Mouse (Mus musculus) neural tube, embryonic 11.5 days (tissue): ENCODE measurements at regions not wholly inside any gene's neighbourhood (a gene's known extent, or its start where the extent isn't known, plus 50 kb on each side); places are given as distances from the start of the nearest gene placed in this dataset.

ENCODE experiments used
- ATAC-seq: fragments of 200-750 bp; cut with Nextera tagmentation; 2 replicates; pipeline ENCODE4 v1.8.0; 2017; ENCODE audit warnings: moderate number of reproducible peaks, mild to moderate bottlenecking, moderate TSS enrichment, moderate library complexity; ENCODE audit not compliant: insufficient read depth, low FRiP score, low TSS enrichment
- DNase-seq: peaks from one replicate; pipeline ENCODE4 v3.0.0-alpha.2; 2015; ENCODE audit warnings: low spot score
- H3K27ac ChIP-seq: fragments of 300-500 bp; sonication (generic); 2 replicates; pipeline ENCODE4 v1.5.1; 2014; ENCODE audit warnings: low read depth, mild to moderate bottlenecking, low read length
- H3K27me3 ChIP-seq: fragments of 300-500 bp; sonication (generic); 2 replicates; pipeline ENCODE4 v1.6.1; 2014; ENCODE audit warnings: mild to moderate bottlenecking, low read length, mixed read lengths; ENCODE audit not compliant: control insufficient read depth, insufficient read depth
- H3K36me3 ChIP-seq: fragments of 300-500 bp; sonication (generic); 2 replicates; pipeline ENCODE4 v1.6.1; 2014; ENCODE audit warnings: mild to moderate bottlenecking, low read length, moderate library complexity, mixed read lengths; ENCODE audit not compliant: control insufficient read depth, insufficient read depth
- H3K4me1 ChIP-seq: fragments of 300-500 bp; sonication (generic); 2 replicates; pipeline ENCODE4 v1.6.1; 2014; ENCODE audit warnings: low read length, mixed read lengths; ENCODE audit not compliant: control insufficient read depth, insufficient read depth
- H3K4me2 ChIP-seq: fragments of 300-500 bp; sonication (generic); 2 replicates; pipeline ENCODE4 v1.6.1; 2014; ENCODE audit warnings: low read depth, mild to moderate bottlenecking, moderate library complexity
- H3K4me3 ChIP-seq: fragments of 300-500 bp; sonication (generic); 2 replicates; pipeline ENCODE4 v1.5.1; 2014; ENCODE audit warnings: low read depth, low read length
- H3K9ac ChIP-seq: fragments of 300-500 bp; sonication (generic); 2 replicates; pipeline ENCODE4 v1.6.1; 2014; ENCODE audit warnings: mild to moderate bottlenecking, low read length
- H3K9me3 ChIP-seq: fragments of 300-500 bp; sonication (generic); 2 replicates; pipeline ENCODE4 v1.6.1; 2016; ENCODE audit warnings: low read length; ENCODE audit not compliant: control insufficient read depth
- WGBS: fragments of 180-500 bp; shearing (Covaris S2); extraction: QIAGEN DNeasy Blood & Tissue Kit; methylation state at CpG from one replicate; pipeline ENCODE4 v1.1.7; 2014; 5-methylcytosine and 5-hydroxymethylcytosine counted together

DNA sequence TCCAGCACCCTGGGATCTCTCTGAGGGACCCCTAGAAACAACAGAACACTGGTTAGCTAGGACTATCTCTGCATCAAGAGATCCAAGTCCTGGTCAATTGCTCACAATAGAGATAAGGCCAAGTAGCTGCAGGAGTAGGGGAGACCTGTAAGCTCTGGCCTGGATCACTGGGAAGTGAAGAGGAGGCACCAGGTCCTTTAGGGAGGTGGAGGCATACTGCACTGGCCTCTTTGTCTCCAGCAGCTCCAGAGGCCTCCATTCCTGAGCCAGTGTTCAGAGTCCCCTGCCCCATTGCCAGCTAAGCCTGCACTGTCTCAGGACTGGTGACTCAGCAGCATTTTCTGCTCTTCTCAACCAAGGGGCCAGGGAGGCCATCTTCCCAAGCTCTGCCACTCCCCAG lies 262.3 kb upstream of the Gm4791 start:
- H3K4me3 ChIP-seq, result no peak overlapping the region
- DNase-seq (no peak), ATAC-seq (no peak)
- no peaks in the 10 kb centered on the region for H3K9me3 ChIP-seq
- no peak overlapping the region for H3K9ac ChIP-seq
- H3K27me3 ChIP-seq, result no peaks in the 10 kb centered on the region
- no peak overlapping the region for H3K4me2 ChIP-seq
- H3K36me3 ChIP-seq, result no peaks in the 10 kb centered on the region
- no peaks in the 10 kb centered on the region for H3K4me1 ChIP-seq
- no peak overlapping the region for H3K27ac ChIP-seq

DNA sequence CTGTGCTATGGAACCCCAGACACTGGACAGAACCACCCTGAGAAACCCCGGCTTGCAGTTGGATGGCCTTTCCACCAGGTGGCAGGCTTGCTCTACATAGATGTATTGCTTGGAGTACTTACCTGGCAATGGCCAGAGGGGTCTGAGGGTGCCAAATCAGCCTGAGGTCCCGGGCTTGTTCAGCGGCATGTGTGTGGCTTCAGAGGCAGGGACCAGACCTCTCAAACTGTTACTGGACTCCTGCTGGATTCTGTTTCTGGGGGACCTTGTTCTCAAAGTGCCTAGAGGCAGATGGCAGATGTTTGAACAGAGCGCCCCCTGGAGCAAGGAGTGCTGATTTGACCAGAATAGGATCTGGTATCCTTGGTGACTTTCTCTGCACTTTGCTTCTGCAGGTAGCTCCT lies 262.9 kb upstream of the Gm4791 start:
- no peaks in the 10 kb centered on the region for H3K4me1 ChIP-seq
- no peaks in the 10 kb centered on the region for H3K9me3 ChIP-seq
- H3K9ac ChIP-seq, result no peak overlapping the region
- H3K27me3 ChIP-seq, result no peaks in the 10 kb centered on the region
- H3K4me2 ChIP-seq, result no peak overlapping the region
- no peak overlapping the region for H3K27ac ChIP-seq
- 6% methylated on average over 4 of the region's 4 CpGs for WGBS
- DNase-seq, result peak; percentile 87
- no peaks in the 10 kb centered on the region for H3K36me3 ChIP-seq
- H3K4me3 ChIP-seq, result no peak overlapping the region
- peak; percentile 31; the same call in 1 of the 2 replicates for ATAC-seq

DNA sequence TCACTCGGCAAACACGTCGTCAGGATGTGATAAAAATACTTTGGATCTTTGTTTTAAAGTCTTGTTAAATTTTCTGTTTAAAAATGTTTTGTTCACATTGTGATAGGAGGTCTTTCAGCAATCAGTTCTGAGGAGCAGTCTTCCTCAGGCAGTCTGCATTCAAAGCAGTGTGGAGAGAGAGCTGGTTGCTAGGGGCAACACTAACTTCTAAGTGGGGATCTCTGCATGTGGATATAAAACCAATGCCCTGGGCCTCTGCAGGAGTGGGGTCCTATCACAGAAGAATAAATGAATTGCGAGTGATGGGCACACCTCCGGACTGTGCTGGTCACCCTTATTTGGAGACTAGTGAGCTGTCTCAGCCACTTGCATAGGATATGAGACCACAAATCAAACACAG lies 270.1 kb upstream of the Gm4791 start:
- ATAC-seq (no peak), DNase-seq (no peak)
- no peak overlapping the region for H3K4me3 ChIP-seq
- no peaks in the 10 kb centered on the region for H3K36me3 ChIP-seq
- H3K27ac ChIP-seq, result no peak overlapping the region
- H3K9ac ChIP-seq, result no peak overlapping the region
- no peaks in the 10 kb centered on the region for H3K27me3 ChIP-seq
- H3K4me1 ChIP-seq, result no peaks in the 10 kb centered on the region
- no peak overlapping the region for H3K4me2 ChIP-seq
- 31% methylated on average over 5 of the region's 5 CpGs for WGBS
- H3K9me3 ChIP-seq, result no peaks in the 10 kb centered on the region

DNA sequence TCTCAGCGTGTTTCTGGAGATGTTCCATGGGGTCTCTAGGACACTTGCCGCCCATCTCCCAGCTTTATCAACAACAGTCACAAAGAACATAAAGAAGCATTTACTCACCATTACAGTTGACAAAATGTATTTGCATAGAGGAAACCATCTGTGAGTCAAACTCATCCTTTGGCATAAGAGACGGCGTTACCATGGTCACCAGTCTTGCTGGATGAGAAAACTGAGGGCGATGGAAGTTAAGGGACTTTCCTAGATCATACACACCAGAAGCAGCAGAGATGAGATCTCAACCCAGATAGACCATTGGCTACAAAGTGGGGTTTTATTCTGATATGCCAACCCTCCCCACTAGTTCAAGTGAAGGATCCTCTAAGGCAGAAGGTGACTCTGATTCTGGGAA lies 274.3 kb upstream of the Gm4791 start:
- no peak for DNase-seq
- H3K4me2 ChIP-seq, result no peak overlapping the region
- H3K4me1 ChIP-seq, result no peaks in the 10 kb centered on the region
- ATAC-seq, result no peak
- no peak overlapping the region for H3K27ac ChIP-seq
- WGBS, result 88% methylated on average over 5 of the region's 5 CpGs
- no peaks in the 10 kb centered on the region for H3K9me3 ChIP-seq
- no peaks in the 10 kb centered on the region for H3K27me3 ChIP-seq
- H3K9ac ChIP-seq, result no peak overlapping the region
- H3K4me3 ChIP-seq, result no peak overlapping the region
- H3K36me3 ChIP-seq, result no peaks in the 10 kb centered on the region

DNA sequence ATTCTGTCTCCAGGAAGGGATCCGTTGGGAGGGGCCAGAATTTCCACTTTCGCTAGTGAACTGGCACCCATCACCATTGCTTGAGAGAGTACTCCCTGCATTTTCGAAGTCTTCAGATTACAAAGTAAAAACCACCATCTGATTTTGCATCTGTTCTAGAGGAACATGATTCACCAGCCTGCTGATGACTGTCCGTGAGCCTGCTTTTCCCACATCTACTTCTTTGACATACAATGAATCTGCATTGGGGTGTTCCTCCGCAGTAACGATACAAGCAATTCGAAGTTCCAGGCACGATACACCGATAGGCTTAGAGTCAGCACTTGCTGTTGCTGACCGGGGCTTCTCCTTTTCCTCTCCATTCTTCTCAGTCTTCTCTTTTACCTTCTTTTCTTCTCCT lies 285.1 kb upstream of the Gm4791 start:
- no peak overlapping the region for H3K9ac ChIP-seq
- H3K4me3 ChIP-seq, result no peak overlapping the region
- ATAC-seq (no peak), DNase-seq (no peak)
- H3K4me1 ChIP-seq, result no peaks in the 10 kb centered on the region
- no peak overlapping the region for H3K4me2 ChIP-seq
- WGBS, result 92% methylated on average over 10 of the region's 10 CpGs
- H3K36me3 ChIP-seq, result no peaks in the 10 kb centered on the region
- H3K27ac ChIP-seq, result no peak overlapping the region
- H3K27me3 ChIP-seq, result no peaks in the 10 kb centered on the region
- H3K9me3 ChIP-seq, result no peaks in the 10 kb centered on the region

DNA sequence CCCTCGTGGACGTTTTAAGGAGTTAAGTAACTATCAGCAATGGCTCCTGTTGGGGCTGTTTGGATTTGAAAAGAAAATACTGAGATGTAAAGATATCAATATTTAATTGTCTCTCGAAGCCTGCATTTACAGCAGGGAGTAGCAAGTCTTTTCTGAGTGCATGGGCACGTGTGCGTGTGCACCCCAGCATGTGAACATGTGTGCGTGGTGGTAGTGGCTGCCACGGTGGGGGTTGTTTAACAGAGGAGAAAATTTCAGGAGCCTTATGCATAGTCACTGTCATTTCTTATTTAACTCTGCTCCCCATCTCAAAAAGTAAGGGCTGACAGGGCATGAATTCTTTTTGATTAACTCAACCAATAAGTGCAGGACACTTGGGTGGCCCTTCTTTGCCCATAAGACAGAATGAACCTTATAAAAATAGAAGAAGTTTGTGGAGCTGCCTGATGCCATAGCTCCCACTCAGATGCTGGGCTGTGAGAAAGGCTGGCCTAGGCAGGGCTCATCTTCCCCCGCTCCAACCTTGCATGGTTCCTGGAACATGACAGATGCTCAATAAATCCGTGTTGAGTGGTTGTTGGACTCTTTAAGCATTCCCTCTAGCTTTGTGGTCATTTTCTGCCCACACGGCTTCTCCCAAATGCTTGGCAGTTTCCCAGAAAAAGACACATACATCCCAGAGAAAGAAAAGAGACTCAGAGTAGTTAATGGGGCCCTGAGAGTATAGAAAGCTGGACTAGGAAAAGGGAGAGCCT lies 294.2 kb upstream of the Gm4791 start:
- peaks cover 6% of the 10 kb centered on the region; the same call in 1 of the 2 replicates for H3K4me1 ChIP-seq
- no peaks in the 10 kb centered on the region for H3K9me3 ChIP-seq
- no peak for ATAC-seq
- no peaks in the 10 kb centered on the region for H3K36me3 ChIP-seq
- WGBS, result 71% methylated on average over 10 of the region's 10 CpGs
- H3K9ac ChIP-seq, result no peak overlapping the region
- DNase-seq, result no peak
- no peaks in the 10 kb centered on the region for H3K27me3 ChIP-seq
- no peak overlapping the region for H3K27ac ChIP-seq
- H3K4me2 ChIP-seq, result no peak overlapping the region
- H3K4me3 ChIP-seq, result no peak overlapping the region

DNA sequence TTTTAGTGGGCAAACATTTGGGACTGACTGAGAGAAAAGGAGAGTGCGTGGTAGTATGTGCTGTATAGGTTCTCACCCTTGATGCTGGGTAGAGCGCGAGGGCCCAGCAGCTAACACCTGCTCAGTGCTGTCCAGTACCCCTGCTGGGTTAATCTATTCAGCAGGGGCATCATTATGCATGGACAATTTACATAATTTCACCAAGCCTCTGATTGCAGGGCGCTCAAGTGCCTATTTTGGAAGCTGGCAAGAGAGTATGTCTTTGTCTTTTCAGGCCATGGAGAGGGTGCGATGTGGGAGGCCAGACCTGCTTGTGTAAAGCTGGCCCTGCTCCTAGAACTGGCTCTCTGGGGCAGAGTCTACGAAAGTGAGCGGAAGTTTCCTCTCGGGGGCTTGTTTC lies 294.9 kb upstream of the Gm4791 start:
- no peaks in the 10 kb centered on the region for H3K27me3 ChIP-seq
- no peaks in the 10 kb centered on the region for H3K36me3 ChIP-seq
- DNase-seq (peak; percentile 18), ATAC-seq (peak; percentile 50; the same call in 1 of the 2 replicates)
- H3K4me1 ChIP-seq, result peaks cover 6% of the 10 kb centered on the region; the same call in 1 of the 2 replicates
- 47% methylated on average over 8 of the region's 8 CpGs for WGBS
- H3K9ac ChIP-seq, result no peak overlapping the region
- no peak overlapping the region for H3K4me2 ChIP-seq
- H3K4me3 ChIP-seq, result no peak overlapping the region
- no peaks in the 10 kb centered on the region for H3K9me3 ChIP-seq
- no peak overlapping the region for H3K27ac ChIP-seq

DNA sequence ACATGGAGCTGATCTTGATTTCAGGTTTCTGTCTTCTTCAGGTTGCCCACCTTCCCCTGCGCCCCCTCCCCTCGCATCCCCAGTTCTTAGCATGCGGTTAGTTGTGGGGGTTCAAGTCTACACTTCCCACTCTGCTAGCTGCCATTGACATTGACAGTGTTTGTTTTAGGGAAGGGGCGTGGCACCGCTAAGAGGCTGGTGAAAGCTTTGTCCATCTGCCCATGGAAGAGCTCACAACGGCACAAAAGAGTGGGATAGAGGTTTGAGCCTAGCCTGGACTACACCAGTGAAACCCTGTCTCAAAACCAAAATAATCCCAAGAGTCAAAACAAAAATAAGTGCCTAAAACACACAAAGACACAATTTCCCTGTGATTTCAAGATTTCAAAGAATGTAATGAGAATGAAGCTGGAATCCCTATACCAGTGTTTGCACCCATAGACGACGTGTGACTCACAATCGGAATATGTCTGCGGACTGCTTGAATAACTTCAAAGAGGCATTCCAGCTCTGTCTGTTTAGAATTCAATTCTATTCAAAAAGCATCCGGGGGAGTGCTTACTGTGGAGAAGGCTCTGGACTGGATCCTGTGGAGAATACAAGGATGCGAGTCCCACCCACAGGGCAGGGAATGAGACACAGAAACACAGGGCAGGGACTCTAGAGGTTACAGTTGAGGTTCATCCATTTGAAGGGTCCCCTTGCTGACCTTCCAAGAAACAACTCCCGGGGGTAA lies 295.5 kb upstream of the Gm4791 start:
- Histone ChIP-seq H3K4me2 (no peak overlapping the region), H3K27me3 (no peaks in the 10 kb centered on the region), H3K4me1 (peaks cover 6% of the 10 kb centered on the region; the same call in 1 of the 2 replicates), H3K4me3 (no peak overlapping the region), H3K36me3 (no peaks in the 10 kb centered on the region), H3K9ac (no peak overlapping the region), H3K27ac (0 out of 2 replicates have a peak overlapping the region, but pooled peaks have one; percentile 4), H3K9me3 (no peaks in the 10 kb centered on the region)
- no peak for ATAC-seq
- DNase-seq, result no peak
- 55% methylated on average over 13 of the region's 13 CpGs for WGBS
